Mouse (Mus musculus): ENCODE measurements around the gene Hoxd11. TPM values are rescaled to one million over a fixed set of nuclear protein-coding genes. Genes with fewer than 3 reads are reported as not detected.

Hoxd11 gene
- polyA plus RNA-seq, 1 experiment from 2014 or later = not detected

GRCm38 (mm10) chr2:74676376-74677052, 2.8 kb upstream of the Hoxd11 start:
- no peak overlapping the region for H3K4me3 ChIP-seq
- H3K9ac ChIP-seq = no peak overlapping the region
- 4% methylated on average over 9 of the region's 9 CpGs for WGBS
- peaks cover 99% of the 10 kb centered on the region for H3K27me3 ChIP-seq
- H3K4me2 ChIP-seq (replicated peaks) = no peak overlapping the region
- no peak for ATAC-seq (ENCODE audit: insufficient number of reproducible peaks, insufficient read depth, low FRiP score, low TSS enrichment)
- no peaks in the 10 kb centered on the region for H3K9me3 ChIP-seq
- peaks cover 16% of the 10 kb centered on the region; the same call in 1 of the 2 replicates for H3K4me1 ChIP-seq
- no peaks in the 10 kb centered on the region for H3K36me3 ChIP-seq
- H3K27ac ChIP-seq = no peak overlapping the region

DNA sequence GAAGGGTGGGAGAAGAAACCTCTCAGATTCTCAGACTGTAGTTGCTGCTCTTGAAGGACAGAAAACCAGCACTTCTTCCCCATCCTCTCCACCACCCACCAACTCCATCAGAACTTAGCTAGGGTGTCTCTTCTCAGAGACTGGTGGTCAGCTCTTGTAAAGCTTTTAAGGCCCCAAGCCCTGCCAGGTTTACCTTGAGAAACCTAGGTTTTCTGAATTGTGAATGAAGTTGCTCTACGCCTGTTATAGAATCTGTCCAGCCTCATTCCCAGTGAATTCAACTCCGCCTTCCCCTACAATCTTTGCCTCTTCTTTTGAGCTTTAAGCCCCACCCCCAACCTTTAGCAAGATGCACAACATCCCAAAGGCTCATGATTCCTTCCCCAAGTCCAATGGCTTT, 2.3 kb upstream of the Hoxd11 start:
- Histone ChIP-seq H3K27me3 (peaks cover 99% of the 10 kb centered on the region), H3K4me1 (peaks cover 22% of the 10 kb centered on the region), H3K9me3 (no peaks in the 10 kb centered on the region), H3K4me3 (no peak overlapping the region), H3K9ac (no peak overlapping the region), H3K36me3 (no peaks in the 10 kb centered on the region), H3K4me2 (replicated peaks) (no peak overlapping the region), H3K27ac (no peak overlapping the region)
- ATAC-seq (ENCODE audit: insufficient number of reproducible peaks, insufficient read depth, low FRiP score, low TSS enrichment) = no peak
- 9% methylated on average over 2 of the region's 2 CpGs for WGBS

- ATAC-seq (ENCODE audit: insufficient number of reproducible peaks, insufficient read depth, low FRiP score, low TSS enrichment) = no peak
- H3K4me2 ChIP-seq (replicated peaks) = 0 out of 2 replicates have a peak overlapping the region, but pooled peaks have one; percentile 5
- H3K4me3 ChIP-seq = no peak overlapping the region
- H3K9me3 ChIP-seq = no peaks in the 10 kb centered on the region
- H3K27ac ChIP-seq = no peak overlapping the region
- peaks cover 18% of the 10 kb centered on the region for H3K4me1 ChIP-seq
- H3K36me3 ChIP-seq = no peaks in the 10 kb centered on the region
- H3K9ac ChIP-seq = no peak overlapping the region
- H3K27me3 ChIP-seq = peaks cover 98% of the 10 kb centered on the region
- under 1% methylated on average over 26 of the region's 26 CpGs for WGBS
Observed at GRCm38 (mm10) chr2:74679596-74679971, 227 bp downstream of the Hoxd11 start.

- H3K27ac ChIP-seq = no peak overlapping the region
- H3K9me3 ChIP-seq = no peaks in the 10 kb centered on the region
- H3K4me1 ChIP-seq = peaks cover 18% of the 10 kb centered on the region
- H3K27me3 ChIP-seq = peaks cover 98% of the 10 kb centered on the region
- 0 out of 2 replicates have a peak overlapping the region, but pooled peaks have one; percentile 5 for H3K4me2 ChIP-seq (replicated peaks)
- no peaks in the 10 kb centered on the region for H3K36me3 ChIP-seq
- under 1% methylated on average over 23 of the region's 23 CpGs for WGBS
- H3K9ac ChIP-seq = no peak overlapping the region
- H3K4me3 ChIP-seq = no peak overlapping the region
- ATAC-seq (ENCODE audit: insufficient number of reproducible peaks, insufficient read depth, low FRiP score, low TSS enrichment) = no peak
Observed at GRCm38 (mm10) chr2:74679980-74680379, 623 bp downstream of the Hoxd11 start.

GRCm38 (mm10) chr2:74680561-74681398, 1.4 kb downstream of the Hoxd11 start:
- Histone ChIP-seq H3K9me3 (no peaks in the 10 kb centered on the region), H3K4me3 (no peak overlapping the region), H3K4me1 (peaks cover 18% of the 10 kb centered on the region), H3K4me2 (replicated peaks) (no peak overlapping the region), H3K9ac (no peak overlapping the region), H3K27ac (no peak overlapping the region), H3K36me3 (no peaks in the 10 kb centered on the region), H3K27me3 (peaks cover 97% of the 10 kb centered on the region)
- WGBS = under 1% methylated on average over 21 of the region's 21 CpGs
- ATAC-seq (ENCODE audit: insufficient number of reproducible peaks, insufficient read depth, low FRiP score, low TSS enrichment) = no peak

GRCm38 (mm10) chr2:74681594-74682531, 2.5 kb downstream of the Hoxd11 start:
- no peak for ATAC-seq (ENCODE audit: insufficient number of reproducible peaks, insufficient read depth, low FRiP score, low TSS enrichment)
- peak overlapping the region; percentile 32 for H3K4me2 ChIP-seq (replicated peaks)
- H3K4me1 ChIP-seq = peaks cover 18% of the 10 kb centered on the region

DNA sequence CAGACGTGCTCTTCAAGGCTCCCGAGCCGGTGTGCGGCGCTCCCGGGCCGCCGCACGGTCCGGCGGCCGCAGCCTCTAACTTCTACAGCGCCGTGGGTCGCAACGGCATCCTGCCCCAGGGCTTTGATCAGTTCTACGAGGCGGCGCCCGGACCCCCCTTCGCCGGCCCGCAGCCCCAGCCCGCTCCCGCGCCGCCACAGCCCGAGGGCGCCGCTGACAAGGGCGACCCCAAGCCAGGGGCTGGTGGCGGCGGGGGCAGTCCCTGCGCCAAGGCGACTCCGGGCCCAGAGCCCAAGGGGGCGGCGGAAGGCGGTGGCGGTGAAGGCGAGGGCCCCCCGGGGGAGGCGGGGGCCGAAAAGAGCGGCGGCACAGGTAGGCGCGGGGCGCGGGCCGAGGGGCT, 3.4 kb downstream of the Hoxd11 start:
- H3K27me3 ChIP-seq = peaks cover 91% of the 10 kb centered on the region
- peaks cover 18% of the 10 kb centered on the region for H3K4me1 ChIP-seq
- H3K9me3 ChIP-seq = no peaks in the 10 kb centered on the region
- WGBS = under 1% methylated on average over 44 of the region's 51 CpGs
- no peak for ATAC-seq (ENCODE audit: insufficient number of reproducible peaks, insufficient read depth, low FRiP score, low TSS enrichment)
- peak overlapping the region; percentile 32 for H3K4me2 ChIP-seq (replicated peaks)
- H3K27ac ChIP-seq = no peak overlapping the region
- H3K9ac ChIP-seq = no peak overlapping the region
- H3K36me3 ChIP-seq = no peaks in the 10 kb centered on the region
- H3K4me3 ChIP-seq = peak overlapping the region; percentile 9; the same call in 1 of the 2 replicates

More at GRCm38 (mm10) chr2:74681594-74682531, 2.5 kb downstream of the Hoxd11 start:
- Histone ChIP-seq H3K27ac (no peak overlapping the region), H3K9me3 (no peaks in the 10 kb centered on the region), H3K9ac (no peak overlapping the region), H3K27me3 (peaks cover 91% of the 10 kb centered on the region), H3K36me3 (no peaks in the 10 kb centered on the region), H3K4me3 (peak overlapping the region; percentile 22; the same call in 1 of the 2 replicates)
- under 1% methylated on average over 71 of the region's 78 CpGs for WGBS

GRCm38 (mm10) chr2:74683471-74683951, 4.2 kb downstream of the Hoxd11 start:
- H3K9ac ChIP-seq = no peak overlapping the region
- H3K36me3 ChIP-seq = no peaks in the 10 kb centered on the region
- ATAC-seq (ENCODE audit: insufficient number of reproducible peaks, insufficient read depth, low FRiP score, low TSS enrichment) = no peak
- no peak overlapping the region for H3K4me2 ChIP-seq (replicated peaks)
- H3K27ac ChIP-seq = no peak overlapping the region
- no peaks in the 10 kb centered on the region for H3K9me3 ChIP-seq
- no peak overlapping the region for H3K4me3 ChIP-seq
- WGBS = 0% methylated on average over 18 of the region's 18 CpGs
- H3K4me1 ChIP-seq = peaks cover 18% of the 10 kb centered on the region
- H3K27me3 ChIP-seq = peaks cover 92% of the 10 kb centered on the region

DNA sequence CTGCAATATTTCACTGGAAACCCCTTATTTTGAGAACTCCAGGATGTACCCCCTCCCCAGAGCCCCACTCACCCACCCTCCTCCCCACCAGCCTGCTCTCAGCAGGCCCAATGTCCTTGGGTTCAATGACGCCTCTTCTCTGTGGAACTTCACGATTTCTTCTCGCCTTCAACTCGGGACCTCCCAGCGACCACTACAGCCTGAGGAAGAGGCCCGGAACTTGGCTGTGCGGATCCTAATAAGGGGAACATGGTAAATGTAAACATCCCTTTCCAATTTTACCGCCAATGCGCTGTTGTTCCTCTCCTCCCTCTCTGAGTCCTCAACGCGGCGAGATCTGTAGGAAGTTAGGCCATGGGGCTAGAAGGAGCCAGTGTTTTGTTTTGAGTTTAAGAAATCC, 4.7 kb downstream of the Hoxd11 start:
- H3K4me1 ChIP-seq = peaks cover 18% of the 10 kb centered on the region
- WGBS = under 1% methylated on average over 12 of the region's 12 CpGs
- no peak overlapping the region for H3K9ac ChIP-seq
- H3K27me3 ChIP-seq = peaks cover 90% of the 10 kb centered on the region
- no peak overlapping the region for H3K27ac ChIP-seq
- ATAC-seq (ENCODE audit: insufficient number of reproducible peaks, insufficient read depth, low FRiP score, low TSS enrichment) = no peak
- no peaks in the 10 kb centered on the region for H3K36me3 ChIP-seq
- no peak overlapping the region for H3K4me3 ChIP-seq
- H3K4me2 ChIP-seq (replicated peaks) = no peak overlapping the region
- no peaks in the 10 kb centered on the region for H3K9me3 ChIP-seq

DNA sequence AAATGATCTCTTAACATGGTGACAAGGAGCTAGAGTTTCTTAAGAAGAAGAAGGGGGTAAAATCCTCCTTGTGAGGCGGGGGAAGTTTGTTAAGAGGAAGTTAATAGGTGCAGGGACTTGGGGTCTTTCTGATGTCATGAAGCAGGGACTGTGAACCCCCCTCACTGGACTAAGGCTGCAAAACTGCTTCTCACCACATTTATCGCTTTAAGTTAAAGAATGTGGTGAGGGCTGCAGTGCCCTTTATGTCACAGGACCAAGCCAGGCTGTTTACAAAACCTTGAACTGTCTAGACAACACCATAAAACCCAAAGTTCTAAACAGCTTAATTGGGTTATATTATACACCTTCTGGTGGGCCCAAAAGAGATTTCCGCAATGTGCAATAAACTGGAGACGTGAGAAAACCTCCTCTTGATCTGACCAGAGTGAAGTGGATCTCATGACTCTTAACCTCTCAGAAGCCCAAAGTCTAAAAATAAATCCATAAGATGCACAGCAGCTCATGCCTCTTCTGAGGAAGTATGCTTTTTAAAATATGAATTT, 5.8 kb downstream of the Hoxd11 start:
- ATAC-seq (ENCODE audit: insufficient number of reproducible peaks, insufficient read depth, low FRiP score, low TSS enrichment) = no peak
- Histone ChIP-seq H3K36me3 (no peaks in the 10 kb centered on the region), H3K4me2 (replicated peaks) (no peak overlapping the region), H3K4me1 (peaks cover 12% of the 10 kb centered on the region), H3K4me3 (no peak overlapping the region), H3K27ac (no peak overlapping the region), H3K9ac (no peak overlapping the region), H3K9me3 (no peaks in the 10 kb centered on the region), H3K27me3 (peaks cover 85% of the 10 kb centered on the region)
- WGBS = 12% methylated on average over 4 of the region's 4 CpGs

Measured in embryonic facial prominence, embryonic 12.5 days (tissue).